Mouse (Mus musculus): ENCODE data around the gene Zcchc7. TPM values are rescaled to one million over a fixed set of nuclear protein-coding genes. Genes with fewer than 3 reads are reported as not detected.

The Zcchc7 gene
- total RNA-seq, 2 experiments from 2014 or later, result 13.8 to 14.3 TPM

Small RNA genes within 50 kb of the gene (microRNA-seq; reads per million reads assigned to microRNA genes)
- 0 reads per million in 2 experiments for gene Gm22639 (ENCODE audit: borderline number of aligned reads in 2 of 2)

Other genes with a start within 250 kb of the Zcchc7 start
- under 1 TPM; 0.72 to 0.73 TPM for gene Pax5, start 45.4 kb upstream of the Zcchc7 start, total RNA-seq (2021)
- 10 to 100 TPM; 36.9 to 41.9 TPM for gene Grhpr, start 225.5 kb downstream of the Zcchc7 start, total RNA-seq (2021)